Comparison of ENCODE assay signal across 12 mouse cellular contexts in genomic region chr7:100216601-100217565, GRCm38 (mm10). TPM values are rescaled to one million over a fixed set of nuclear protein-coding genes. Genes with fewer than 3 reads are reported as not detected.
DNase-seq lines count a peak whose midpoint lies in the region; ATAC-seq and TF ChIP-seq lines count a peak whose summit lies in the region.
"Had no signal": no experiment of that assay in that cellular context is flagged by ENCODE, and none has a peak within 500 bp of the region (broad histone marks: within the 10 kb centered on the region; RNA-seq: fewer than 3 reads in every experiment).

No protein-coding gene starts in this region.

- WGBS in kidney, embryonic 14.5 days, result 79% methylated on average over 9 of the region's 9 CpGs
- WGBS in embryonic facial prominence, embryonic 10.5 days, result 84% methylated on average over 9 of the region's 9 CpGs
- 82% methylated on average over 9 of the region's 9 CpGs for WGBS in macrophage (ENCODE audit: missing documents)
- WGBS in liver, postnatal 0 days (ENCODE audit: insufficient replicate concordance), result 69% methylated on average over 9 of the region's 9 CpGs
- 75% methylated on average over 9 of the region's 9 CpGs for WGBS in heart, embryonic 10.5 days

- H3K79me2 ChIP-seq in macrophage (ENCODE audit: inconsistent target), result no peaks in the 10 kb centered on the region

- peak overlapping the region; percentile 38; the same call in 1 of the 2 replicates for H3K27ac ChIP-seq in kidney, embryonic 14.5 days (ENCODE audit: low read depth, low read length)
- peak overlapping the region; percentile 82 for H3K27ac ChIP-seq in bone marrow macrophage, adult 2 months (ENCODE audit: insufficient read depth, low read depth, low read length)
- peak overlapping the region; percentile 40; the same call in 1 of the 2 replicates for H3K27ac ChIP-seq in embryonic facial prominence, embryonic 10.5 days (replicated peaks)
- peak overlapping the region; percentile 66 for H3K27ac ChIP-seq in macrophage
- H3K27ac ChIP-seq in liver, postnatal 0 days (ENCODE audit: low read depth), result no peak overlapping the region
- H3K27ac ChIP-seq in heart, embryonic 10.5 days, result no peak overlapping the region
- H3K27ac ChIP-seq: liver, embryonic 12.5 days had no signal

- TF ChIP-seq POLR2A in bone marrow macrophage, adult 2 months (IDR thresholded peaks at IDR 0.05; ENCODE audit: borderline replicate concordance, low read depth, low read length), result no peak

- no peak overlapping the region for H3K4me3 ChIP-seq in kidney, embryonic 14.5 days (ENCODE audit: low read length)
- H3K4me3 ChIP-seq in bone marrow macrophage, adult 2 months (ENCODE audit: insufficient read depth, low read length), result no peak overlapping the region; the same call in 1 of the 2 replicates
- no peak overlapping the region for H3K4me3 ChIP-seq in embryonic facial prominence, embryonic 10.5 days
- H3K4me3 ChIP-seq in macrophage (ENCODE audit: inconsistent target), result no peak overlapping the region
- H3K4me3 ChIP-seq in liver, postnatal 0 days (ENCODE audit: low read depth, low read length), result no peak overlapping the region
- no peak overlapping the region for H3K4me3 ChIP-seq in heart, embryonic 10.5 days
- H3K4me3 ChIP-seq: liver, embryonic 12.5 days had no signal

- 0 out of 2 replicates have a peak, but pooled peaks have one; percentile 46 for ATAC-seq in kidney, embryonic 14.5 days (ENCODE audit: low FRiP score, low TSS enrichment)
- no peak for ATAC-seq in liver, postnatal 0 days
- ATAC-seq: inflammation-experienced regulatory T-cells, adult 6 months; liver, embryonic 12.5 days had no signal

- H3K4me2 ChIP-seq in kidney, embryonic 14.5 days (replicated peaks; ENCODE audit: low read depth, low read length), result no peak overlapping the region
- H3K4me2 ChIP-seq in liver, postnatal 0 days (ENCODE audit: low read depth, low read length), result no peak overlapping the region
- H3K4me2 ChIP-seq: liver, embryonic 12.5 days had no signal

- H3K9me3 ChIP-seq in kidney, embryonic 14.5 days (ENCODE audit: control insufficient read depth, low read length), result no peaks in the 10 kb centered on the region
- H3K9me3 ChIP-seq in embryonic facial prominence, embryonic 10.5 days, result no peaks in the 10 kb centered on the region
- H3K9me3 ChIP-seq in liver, postnatal 0 days (ENCODE audit: low read length), result no peaks in the 10 kb centered on the region
- no peaks in the 10 kb centered on the region for H3K9me3 ChIP-seq in heart, embryonic 10.5 days
- H3K9me3 ChIP-seq: liver, embryonic 12.5 days had no signal

- H3K27me3 ChIP-seq in kidney, embryonic 14.5 days (ENCODE audit: control insufficient read depth, insufficient read depth, low read length), result no peaks in the 10 kb centered on the region
- H3K27me3 ChIP-seq in embryonic facial prominence, embryonic 10.5 days (replicated peaks; ENCODE audit: low read depth, poor library complexity, severe bottlenecking), result no peaks in the 10 kb centered on the region
- no peaks in the 10 kb centered on the region for H3K27me3 ChIP-seq in liver, postnatal 0 days (ENCODE audit: insufficient read depth, low read length)
- peaks cover 4% of the 10 kb centered on the region; the same call in 1 of the 2 replicates for H3K27me3 ChIP-seq in heart, embryonic 10.5 days (ENCODE audit: insufficient read depth, poor library complexity, severe bottlenecking)

- peaks cover 7% of the 10 kb centered on the region; the same call in 1 of the 2 replicates for H3K4me1 ChIP-seq in kidney, embryonic 14.5 days (ENCODE audit: control insufficient read depth, insufficient read depth, low read length)
- H3K4me1 ChIP-seq in bone marrow macrophage, adult 2 months (ENCODE audit: control insufficient read depth, insufficient read depth, low read length), result peaks cover 36% of the 10 kb centered on the region
- H3K4me1 ChIP-seq in embryonic facial prominence, embryonic 10.5 days, result peaks cover 13% of the 10 kb centered on the region
- H3K4me1 ChIP-seq in liver, postnatal 0 days (ENCODE audit: insufficient read depth), result peaks cover 3% of the 10 kb centered on the region; the same call in 1 of the 2 replicates
- H3K4me1 ChIP-seq in heart, embryonic 10.5 days, result no peaks in the 10 kb centered on the region
- H3K4me1 ChIP-seq: liver, embryonic 12.5 days had no signal

- TF ChIP-seq CTCF in bone marrow macrophage, adult 2 months (IDR thresholded peaks at IDR 0.05; ENCODE audit: low read depth, low read length), result no peak
- TF ChIP-seq CTCF in liver, postnatal 0 days (IDR thresholded peaks at IDR 0.05; ENCODE audit: low read depth), result no peak

- no peak for TF ChIP-seq EP300 in liver, postnatal 0 days (IDR thresholded peaks at IDR 0.05; ENCODE audit: low read depth)

- no peak for DNase-seq in kidney, adult 9 months
- no peak for DNase-seq in embryonic facial prominence, embryonic 10.5 days (ENCODE audit: low spot score)
- DNase-seq in liver, postnatal 0 days, result no peak
- DNase-seq in heart, embryonic 10.5 days (ENCODE audit: low spot score), result no peak
- DNase-seq: gastrocnemius, postnatal 10 days; thymus, adult 18-20 months had no signal

- H3K9ac ChIP-seq in kidney, embryonic 14.5 days (ENCODE audit: low read depth, low read length), result no peak overlapping the region
- no peak overlapping the region for H3K9ac ChIP-seq in liver, postnatal 0 days (replicated peaks)
- H3K9ac ChIP-seq: liver, embryonic 12.5 days had no signal

- H3K36me3 ChIP-seq in kidney, embryonic 14.5 days (ENCODE audit: control insufficient read depth, insufficient read depth, low read length), result no peaks in the 10 kb centered on the region
- no peaks in the 10 kb centered on the region for H3K36me3 ChIP-seq in embryonic facial prominence, embryonic 10.5 days (replicated peaks)
- H3K36me3 ChIP-seq in macrophage (ENCODE audit: inconsistent target), result no peaks in the 10 kb centered on the region
- no peaks in the 10 kb centered on the region for H3K36me3 ChIP-seq in liver, postnatal 0 days (replicated peaks; ENCODE audit: insufficient read depth, low read length)
- H3K36me3 ChIP-seq in heart, embryonic 10.5 days, result no peaks in the 10 kb centered on the region
- H3K36me3 ChIP-seq: liver, embryonic 12.5 days had no signal

RNA-seq across cellular contexts. Expression of gene Pgm2l1, which starts 10.3 kb away (rescaled TPM):
- polyA plus RNA-seq in kidney, embryonic 14.5 days (2014; fragmentation: Nextera tagmentation; extraction: Ambion mirVana), result 5.5 and 5.9 TPM in 2 replicates
- polyA plus RNA-seq in bone marrow macrophage, adult 2 months (2012; ENCODE audit: insufficient read depth, insufficient read length, missing spikeins), result 14.1 and 14.4 TPM in 2 replicates
- 4.0 and 4.4 TPM in 2 replicates for polyA plus RNA-seq in embryonic facial prominence, embryonic 10.5 days (2016; fragmentation: Nextera tagmentation; extraction: Ambion mirVana)
- 10 to 100 TPM in 6 of 26 experiments, 1 to 10 TPM in 20; 2.5 to 12.6 (median 6.8) TPM for total RNA-seq in macrophage (2018; cell fraction: chromatin; rRNA removed)
- total RNA-seq in macrophage (2018; cell fraction: cytosol; rRNA removed), result 10 to 100 TPM in 10 of 26 experiments, 1 to 10 TPM in 16; 2.9 to 13.0 (median 5.8) TPM
- total RNA-seq in macrophage (2018; cell fraction: nucleus; rRNA removed), result 10 to 100 TPM in 8 of 26 experiments, 1 to 10 TPM in 18; 2.1 to 37.1 (median 7.7) TPM
- polyA plus RNA-seq in macrophage (2018), result 6.2 to 23.9 TPM (median 7.7 TPM) in 3 replicates
- 0.91 and 0.96 TPM in 2 replicates for polyA plus RNA-seq in liver, postnatal 0 days (2015; fragmentation: Nextera tagmentation; extraction: Ambion mirVana)
- 0.94 and 1.4 TPM in 2 replicates for polyA plus RNA-seq in heart, embryonic 10.5 days (2016; fragmentation: Nextera tagmentation; extraction: Ambion mirVana)

RNA-seq across cellular contexts. Expression of gene Kcne3, which starts 40.6 kb away (rescaled TPM):
- 2.4 and 4.9 TPM in 2 replicates for polyA plus RNA-seq in kidney, embryonic 14.5 days (2014; fragmentation: Nextera tagmentation; extraction: Ambion mirVana)
- 1.7 and 5.0 TPM in 2 replicates for polyA plus RNA-seq in bone marrow macrophage, adult 2 months (2012; ENCODE audit: insufficient read depth, insufficient read length, missing spikeins)
- 17.0 and 19.7 TPM in 2 replicates for polyA plus RNA-seq in embryonic facial prominence, embryonic 10.5 days (2016; fragmentation: Nextera tagmentation; extraction: Ambion mirVana)
- under 1 TPM in 1 of 26 experiments, not detected in 25; 0.98 TPM for total RNA-seq in macrophage (2018; cell fraction: chromatin; rRNA removed)
- under 1 TPM in 14 of 26 experiments, not detected in 12; 0.10 to 0.63 (median 0.34) TPM for total RNA-seq in macrophage (2018; cell fraction: cytosol; rRNA removed)
- under 1 TPM in 2 of 26 experiments, not detected in 24; 0.54 to 0.86 TPM for total RNA-seq in macrophage (2018; cell fraction: nucleus; rRNA removed)
- 0.39 to 0.61 TPM (median 0.43 TPM) in 3 replicates for polyA plus RNA-seq in macrophage (2018)
- 1.4 and 1.6 TPM in 2 replicates for polyA plus RNA-seq in liver, postnatal 0 days (2015; fragmentation: Nextera tagmentation; extraction: Ambion mirVana)
- 4.2 and 5.9 TPM in 2 replicates for polyA plus RNA-seq in heart, embryonic 10.5 days (2016; fragmentation: Nextera tagmentation; extraction: Ambion mirVana)
- total RNA-seq: layer of hippocampus, postnatal 10 days had no signal
- polyA plus RNA-seq: inflammation-experienced regulatory T-cells, adult 6 months had no signal

RNA-seq across cellular contexts. Expression of gene Lipt2, which starts 57.8 kb away (rescaled TPM):
- polyA plus RNA-seq in kidney, embryonic 14.5 days (2014; fragmentation: Nextera tagmentation; extraction: Ambion mirVana), result 27.0 and 34.2 TPM in 2 replicates
- 2.4 and 4.2 TPM in 2 replicates for polyA plus RNA-seq in bone marrow macrophage, adult 2 months (2012; ENCODE audit: insufficient read depth, insufficient read length, missing spikeins)
- 27.0 and 28.3 TPM in 2 replicates for polyA plus RNA-seq in embryonic facial prominence, embryonic 10.5 days (2016; fragmentation: Nextera tagmentation; extraction: Ambion mirVana)
- total RNA-seq in macrophage (2018; cell fraction: chromatin; rRNA removed), result 1 to 10 TPM in 2 of 26 experiments, under 1 TPM in 10, not detected in 14; 0.42 to 2.0 (median 0.72) TPM
- 1 to 10 TPM in 21 of 26 experiments, under 1 TPM in 5; 0.33 to 3.7 (median 1.8) TPM for total RNA-seq in macrophage (2018; cell fraction: cytosol; rRNA removed)
- total RNA-seq in macrophage (2018; cell fraction: nucleus; rRNA removed), result 1 to 10 TPM in 8 of 26 experiments, under 1 TPM in 10, not detected in 8; 0.35 to 2.5 (median 0.73) TPM
- 2.6 to 6.6 TPM (median 5.7 TPM) in 3 replicates for polyA plus RNA-seq in macrophage (2018)
- 6.4 and 7.6 TPM in 2 replicates for polyA plus RNA-seq in liver, postnatal 0 days (2015; fragmentation: Nextera tagmentation; extraction: Ambion mirVana)
- 13.1 and 20.9 TPM in 2 replicates for polyA plus RNA-seq in heart, embryonic 10.5 days (2016; fragmentation: Nextera tagmentation; extraction: Ambion mirVana)

Comparison
In these comparisons a context has a peak if more than half of its experiments do, and no peak if none do; other contexts are left out.
1. H3K27ac ChIP-seq: peak in kidney, embryonic 14.5 days (single experiment), bone marrow macrophage, adult 2 months (single experiment), embryonic facial prominence, embryonic 10.5 days (single experiment) and macrophage (single experiment); none in liver, postnatal 0 days (single experiment) and heart, embryonic 10.5 days (single experiment).